Mouse (Mus musculus) lung, postnatal 0 days (tissue): ENCODE measurements at regions not wholly inside any gene's neighbourhood (a gene's known extent, or its start where the extent isn't known, plus 50 kb on each side); places are given as distances from the start of the nearest gene placed in this dataset.

Experiments
- CTCF ChIP-seq: IDR thresholded peaks from 2 replicates; pipeline ENCODE4 v1.5.1; 2016; ENCODE audit warnings: antibody characterized with exemption, mild to moderate bottlenecking
- EP300 ChIP-seq: IDR thresholded peaks from 2 replicates; pipeline ENCODE4 v1.6.1; 2016; ENCODE audit warnings: antibody characterized with exemption, mild to moderate bottlenecking, control low read depth

- no peak for TF ChIP-seq CTCF
- TF ChIP-seq EP300 = no peak
Measured at GRCm38 (mm10) chr15:93789762-93790161, 194.1 kb upstream of the Prickle1 start.
